Mouse (Mus musculus) neural tube, embryonic 10.5 days (tissue): ENCODE measurements at regions not wholly inside any gene's neighbourhood (a gene's known extent, or its start where the extent isn't known, plus 50 kb on each side); places are given as distances from the start of the nearest gene placed in this dataset.

Source experiments
- DNase-seq: peaks from one replicate; pipeline ENCODE4 v3.0.0-alpha.2; 2017; ENCODE audit warnings: low spot score; ENCODE audit errors: extremely low spot score

DNA sequence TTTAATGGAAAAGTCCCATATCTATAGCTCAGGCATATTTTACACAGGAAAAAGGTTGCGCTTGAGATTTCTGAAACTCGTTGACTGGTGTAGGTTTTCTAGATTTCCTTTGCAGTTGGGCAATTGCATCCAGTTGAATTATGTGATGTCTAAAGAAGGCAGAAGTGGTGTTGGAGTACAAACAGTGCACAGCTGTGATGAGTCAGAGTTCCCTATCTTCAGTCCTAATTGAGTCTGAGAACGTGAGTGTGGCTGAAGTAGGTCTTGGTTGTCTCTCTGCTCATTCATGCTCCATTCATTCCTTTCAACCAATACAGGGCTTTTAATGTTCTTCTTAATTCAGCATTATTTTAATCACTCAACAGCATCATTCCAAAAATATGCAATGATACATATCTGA is 142.9 kb upstream of the Dpyd start:
- DNase-seq = no peak

DNA sequence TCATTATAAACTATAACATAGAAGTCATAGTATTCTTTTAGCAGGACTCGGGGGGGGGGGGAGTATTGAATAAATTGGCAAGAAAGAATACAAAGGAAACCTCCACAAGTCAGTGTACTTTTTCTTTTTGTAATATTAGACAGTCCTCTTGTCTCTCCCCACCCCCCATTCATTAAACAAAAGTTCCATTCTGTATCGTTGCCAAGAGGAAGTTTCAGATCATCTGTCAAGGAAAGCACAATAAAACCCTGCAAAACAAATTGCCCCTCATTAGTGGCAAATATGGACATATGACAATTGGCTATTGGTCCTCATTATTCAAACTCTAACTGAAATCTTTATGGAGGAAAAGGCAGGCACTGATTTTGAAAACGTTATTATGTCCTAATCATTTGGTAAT is 140.2 kb upstream of the Dpyd start:
- DNase-seq = no peak

DNA sequence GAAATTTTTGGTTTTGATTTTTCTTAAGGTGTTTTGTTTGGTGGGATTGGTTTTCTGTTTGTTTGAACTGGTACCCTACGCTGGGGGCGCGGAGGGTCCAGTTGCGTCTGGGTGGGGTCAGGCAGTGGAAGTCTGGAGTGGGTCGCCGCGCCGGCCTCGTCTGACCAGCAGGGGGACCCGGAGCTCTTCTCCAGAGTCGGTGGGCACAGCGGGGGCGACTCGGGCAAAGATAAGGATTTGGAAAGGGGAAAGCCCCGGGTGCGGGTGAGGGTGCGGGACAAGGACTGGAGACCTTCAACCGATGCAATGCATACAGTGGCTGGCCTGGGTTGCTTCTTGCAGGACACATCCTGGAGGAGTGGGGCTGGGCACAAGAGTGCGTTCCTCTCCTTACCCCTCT is 136.2 kb upstream of the Dpyd start:
- peak; percentile 77 for DNase-seq

DNA sequence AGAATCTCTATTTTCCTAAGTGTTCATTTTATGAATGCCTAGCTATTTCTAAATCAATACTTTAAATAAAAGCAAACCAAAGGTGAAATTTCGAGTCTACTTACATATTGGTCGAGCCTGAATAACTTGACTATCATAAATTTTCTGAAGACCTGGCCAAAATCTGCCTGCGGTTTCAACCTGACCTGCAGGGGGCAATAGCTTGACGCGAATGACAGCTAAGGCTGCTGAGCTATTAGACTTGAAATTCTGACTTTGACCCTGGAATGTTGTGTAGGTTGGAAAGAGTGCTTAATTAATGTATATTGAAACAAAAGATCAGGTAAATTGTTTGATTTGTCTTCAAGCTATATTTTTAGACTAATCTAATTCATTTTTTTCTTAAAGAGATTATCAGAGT is 133.4 kb upstream of the Dpyd start:
- peak; percentile 59 for DNase-seq

DNA sequence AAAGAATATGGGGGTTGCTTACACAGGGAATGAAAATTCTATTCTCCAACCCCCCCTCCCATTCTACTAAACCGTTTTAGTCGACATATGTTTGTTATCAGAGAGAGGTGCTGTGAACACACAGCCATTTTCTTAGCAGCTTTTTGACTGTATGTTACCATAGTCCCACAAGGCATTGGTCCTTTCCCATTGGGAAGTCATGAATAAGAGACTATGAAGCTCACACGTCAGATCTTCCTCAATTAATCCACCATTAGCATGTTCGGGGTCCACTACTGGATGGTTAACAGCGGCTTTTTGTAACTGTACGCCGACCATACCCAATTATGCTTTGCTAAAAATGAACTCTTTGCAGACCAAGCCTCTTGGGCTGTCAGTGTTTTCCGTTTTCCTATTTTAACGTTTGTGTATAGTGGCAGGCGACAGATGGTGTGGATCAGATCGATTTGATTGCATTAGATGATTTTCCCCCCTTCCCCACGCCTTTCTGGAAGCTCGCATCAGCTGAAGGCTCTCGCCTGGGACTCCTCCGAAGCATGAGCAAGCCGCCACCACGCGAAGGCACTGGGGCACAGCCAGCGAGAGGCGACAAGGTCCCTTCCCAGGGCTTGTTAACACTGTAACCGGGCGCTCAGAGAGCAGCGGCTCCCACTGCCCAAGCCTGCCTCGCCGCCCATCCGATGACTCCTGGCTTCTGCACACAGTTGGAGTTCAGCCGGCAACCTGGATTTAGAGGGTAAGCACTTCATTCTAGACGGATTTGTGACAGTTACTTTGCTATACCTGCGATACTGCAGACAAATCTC is 131.9 kb upstream of the Dpyd start:
- peak; percentile 60 for DNase-seq

DNA sequence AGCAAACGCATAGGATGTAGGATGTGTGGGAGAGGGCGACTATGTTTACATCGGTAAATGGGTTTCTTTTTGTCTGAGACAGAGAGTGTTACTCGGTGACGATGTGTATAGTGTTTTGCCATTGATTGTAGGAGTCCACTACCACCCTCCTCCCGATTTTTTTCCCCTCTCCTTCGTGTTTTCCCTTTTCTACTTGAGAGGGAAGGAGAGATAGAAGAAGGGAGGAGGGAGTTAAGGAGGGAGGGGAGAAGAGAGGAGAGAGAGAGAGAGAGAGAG is 131.4 kb upstream of the Dpyd start:
- DNase-seq = no peak

DNA sequence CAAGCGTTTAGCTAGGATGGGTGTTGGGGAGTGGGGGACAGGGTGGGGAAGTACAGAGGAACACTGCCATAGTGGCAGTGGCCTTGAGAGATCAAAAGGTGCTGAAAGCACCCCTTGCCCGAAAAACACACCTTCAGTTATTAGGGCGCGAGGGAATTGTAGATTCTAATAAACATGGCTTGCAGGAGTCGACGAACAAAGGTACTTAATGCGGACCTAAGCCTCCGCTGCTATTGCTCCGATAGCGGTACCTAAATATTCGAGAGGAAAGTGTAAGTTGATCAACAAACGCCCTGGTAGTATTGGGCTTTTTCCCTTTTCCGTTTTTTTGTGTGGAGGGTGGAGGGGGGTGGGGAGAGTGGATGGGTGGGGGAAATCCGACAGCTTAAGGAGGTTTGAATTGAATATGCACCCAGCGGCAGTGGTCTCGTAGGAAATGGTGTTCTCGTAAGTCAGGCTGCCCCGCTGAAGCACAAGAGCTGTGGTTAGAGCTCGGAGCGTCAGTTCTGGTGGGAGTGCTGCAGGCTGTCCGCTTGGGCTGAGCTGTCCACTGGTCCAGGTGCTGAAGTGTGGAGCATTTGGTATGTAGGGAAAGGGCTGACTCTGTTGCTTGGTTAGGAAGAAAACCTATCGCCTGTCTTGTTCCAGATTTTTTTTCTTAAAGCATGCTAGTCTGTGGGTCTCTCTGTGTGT is 130.8 kb upstream of the Dpyd start:
- peak; percentile 86 for DNase-seq

DNA sequence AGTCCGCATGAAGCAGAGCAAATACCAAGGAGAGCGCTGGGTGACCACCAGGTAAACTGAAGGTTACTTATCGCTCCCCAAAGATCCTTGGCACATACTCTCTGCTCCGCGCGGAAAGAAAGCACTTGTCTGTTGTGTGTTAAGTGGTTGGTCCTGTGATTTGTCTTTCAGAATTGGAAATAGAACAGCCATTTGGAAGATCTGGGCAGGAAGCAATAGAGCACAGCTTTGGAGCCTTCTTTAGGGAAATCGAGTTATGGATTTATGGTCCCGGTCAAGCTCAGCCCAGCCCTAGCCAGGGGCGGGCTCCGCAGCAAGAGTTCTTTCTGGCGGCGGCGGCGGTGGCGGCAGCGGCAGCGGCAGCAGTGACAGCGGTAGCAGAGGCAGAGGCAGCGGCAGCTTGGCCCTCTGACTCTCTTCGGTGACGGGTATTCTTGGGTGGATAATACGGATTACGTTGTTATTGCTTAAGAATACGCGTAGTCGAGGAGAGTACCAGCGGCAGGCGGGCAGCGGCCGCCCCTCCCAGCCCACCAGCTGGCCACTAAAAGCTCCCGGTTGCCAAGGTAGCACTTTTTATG is 128.4 kb upstream of the Dpyd start:
- DNase-seq = peak; percentile 62

DNA sequence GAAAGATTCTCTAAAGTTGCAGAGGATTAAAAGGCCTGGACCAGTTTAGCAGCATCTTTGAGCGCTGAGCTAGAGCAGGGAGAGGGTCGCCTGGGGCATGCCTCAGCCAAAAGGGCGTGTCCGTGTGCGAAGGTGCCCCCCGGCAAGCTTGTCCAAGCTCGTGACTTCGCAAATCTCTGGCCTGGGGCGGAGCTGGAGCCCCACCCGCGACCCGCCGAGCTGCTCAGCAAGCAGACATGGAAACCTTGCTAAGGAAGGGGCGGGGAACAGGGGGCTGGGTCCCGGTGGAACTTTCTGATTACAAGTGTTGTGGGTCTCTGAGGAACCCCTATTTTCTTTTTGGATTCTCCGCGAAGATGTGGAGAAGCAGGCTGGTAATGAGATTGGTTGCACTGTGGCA is 127.6 kb upstream of the Dpyd start:
- DNase-seq = no peak

DNA sequence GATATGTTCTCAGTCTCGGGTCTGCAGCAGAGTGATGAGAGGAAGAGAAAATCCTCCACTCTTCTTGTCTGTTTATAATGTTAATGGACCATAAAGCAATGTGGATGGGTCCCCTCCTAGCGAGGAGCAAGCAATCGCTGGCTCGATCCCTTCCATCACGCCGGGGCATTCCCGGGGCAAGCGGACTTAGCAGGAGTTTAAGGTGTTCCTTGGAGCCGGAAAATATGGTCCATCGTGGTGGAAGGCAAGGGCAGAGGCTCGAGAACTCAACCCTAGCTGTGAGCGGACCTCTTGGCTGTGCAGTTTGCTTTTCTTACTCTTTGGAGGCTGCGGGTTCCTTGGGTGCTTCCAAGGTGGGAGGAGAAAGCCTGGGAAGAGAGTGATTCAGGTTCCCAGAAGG is 127.1 kb upstream of the Dpyd start:
- peak; percentile 38 for DNase-seq

DNA sequence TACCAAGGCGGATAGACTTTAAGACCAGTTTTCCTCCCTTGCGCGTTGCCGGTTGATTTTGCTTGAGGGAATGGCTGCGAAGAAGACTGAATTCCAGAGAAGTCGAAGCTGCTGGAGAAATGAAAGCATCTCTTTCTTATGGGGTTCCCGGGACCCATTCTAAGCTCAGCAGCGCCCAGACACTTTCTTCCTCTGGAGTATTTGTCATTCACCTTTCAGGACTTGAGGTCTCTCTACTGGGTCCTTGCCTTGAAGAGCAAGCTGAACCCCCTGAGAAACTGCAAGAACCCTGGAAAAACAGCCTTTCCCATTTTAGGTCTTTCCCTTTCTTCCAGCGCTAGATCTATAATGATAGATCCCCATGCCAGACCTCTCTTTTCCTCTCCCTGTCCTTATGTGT is 126.7 kb upstream of the Dpyd start:
- no peak for DNase-seq

DNA sequence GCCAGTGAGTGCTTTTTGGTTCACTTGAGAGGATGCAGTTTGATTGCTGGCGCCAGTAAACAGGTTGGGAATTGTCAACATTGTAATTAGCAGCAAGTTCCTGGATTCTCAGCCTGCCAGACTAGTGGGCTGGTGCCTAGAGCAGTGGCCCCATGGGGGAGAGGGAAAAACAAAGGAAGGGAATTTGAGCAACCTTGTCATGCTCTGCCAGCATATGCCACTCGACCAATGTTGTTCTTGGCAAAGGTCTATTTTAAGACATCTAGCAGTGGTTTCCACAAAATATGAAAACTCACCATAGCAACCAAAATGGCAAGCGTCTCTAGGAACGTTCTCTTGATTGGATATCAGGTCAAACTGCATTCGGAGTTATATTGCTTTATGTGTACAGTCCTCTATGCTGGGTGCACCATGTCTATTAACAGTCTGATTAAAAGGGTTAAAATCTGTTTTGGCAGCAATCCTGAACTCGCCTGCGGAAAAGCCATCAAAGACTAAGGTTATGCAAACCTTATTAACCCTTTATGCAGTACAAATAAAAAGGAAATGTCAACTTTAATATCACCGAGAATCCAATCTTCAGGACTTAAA is 118.1 kb upstream of the Dpyd start:
- DNase-seq = no peak

DNA sequence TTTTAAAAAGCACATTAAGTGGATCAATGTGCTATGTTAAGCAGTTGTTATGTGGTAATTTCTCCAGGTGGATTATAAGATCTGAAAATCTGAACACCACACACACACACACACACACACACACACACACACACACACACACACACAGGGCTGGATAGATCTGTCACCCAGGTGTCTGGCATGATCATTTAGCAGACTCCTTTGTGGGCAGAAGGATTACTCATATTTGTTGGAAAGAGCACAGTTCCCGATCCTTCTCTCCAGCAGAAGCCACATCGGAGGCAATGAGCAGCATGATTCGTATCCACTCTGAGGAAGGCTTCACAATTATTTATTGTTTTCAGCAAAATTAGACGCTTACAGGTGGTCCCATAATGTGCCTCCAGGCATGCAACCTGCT is 116.6 kb upstream of the Dpyd start:
- DNase-seq = no peak

DNA sequence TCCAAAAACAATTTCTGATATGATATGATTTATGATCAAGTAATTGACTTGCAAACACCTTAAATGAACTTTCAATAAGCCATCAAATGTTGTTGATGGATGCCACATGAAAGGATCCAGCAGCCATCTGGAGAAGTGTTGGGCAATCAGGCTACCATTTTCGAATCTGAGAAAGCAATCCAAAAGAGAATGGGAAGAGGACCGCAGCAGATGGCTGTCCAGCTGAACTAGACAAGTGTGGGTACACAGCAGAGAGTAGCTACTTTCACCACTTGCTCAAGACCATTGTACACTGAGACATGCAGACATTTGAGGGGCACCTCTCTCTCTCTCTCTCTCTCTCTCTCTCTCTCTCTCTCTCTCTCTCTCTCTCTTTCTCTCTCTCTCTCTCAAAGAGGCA is 102.3 kb upstream of the Dpyd start:
- DNase-seq = no peak

DNA sequence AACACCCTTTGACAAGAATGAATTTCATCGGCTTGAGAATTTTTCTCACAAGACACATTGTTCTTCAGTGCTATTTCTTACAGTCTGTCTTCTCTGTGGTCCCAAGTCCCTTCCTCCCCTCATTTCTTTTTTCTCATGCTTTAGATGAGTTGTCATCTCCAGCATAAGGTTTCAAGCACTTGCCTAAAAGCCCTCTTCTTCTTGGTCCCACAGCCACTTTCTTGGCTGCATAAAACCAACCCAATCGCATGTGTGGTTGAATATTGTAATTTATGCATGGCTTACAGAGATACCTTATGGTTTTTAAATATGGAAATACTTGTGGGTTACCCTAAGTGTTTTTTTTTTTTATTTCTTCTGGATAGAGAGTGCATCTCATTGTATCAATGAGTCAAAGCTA is 96.3 kb upstream of the Dpyd start:
- no peak for DNase-seq

DNA sequence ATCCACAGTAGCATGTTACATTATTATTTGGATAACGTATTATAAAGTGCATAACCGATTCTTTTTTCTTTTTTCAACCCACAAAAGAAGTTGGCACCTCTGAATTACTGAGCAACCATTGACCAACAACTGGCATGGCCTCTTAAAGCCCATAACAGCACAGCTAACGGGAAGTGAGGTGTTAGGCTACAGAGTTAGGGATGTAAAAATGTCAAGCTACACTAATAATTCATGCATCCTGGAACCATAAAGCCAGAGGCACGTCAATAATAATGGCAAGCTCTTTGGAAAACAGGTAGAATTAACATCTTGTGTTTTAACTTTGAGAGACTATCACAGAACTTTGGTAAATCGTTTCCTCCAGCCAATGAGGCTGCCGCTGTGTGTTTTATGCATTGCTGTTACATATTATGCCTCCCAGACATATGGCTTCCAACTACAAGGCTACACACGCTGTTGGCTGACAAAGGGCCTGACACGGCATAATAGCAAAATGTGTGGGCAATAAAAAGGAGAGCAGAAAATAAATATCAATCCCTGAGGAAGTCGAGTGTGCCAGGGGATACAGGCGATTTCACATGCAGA is 89.6 kb upstream of the Dpyd start:
- no peak for DNase-seq

DNA sequence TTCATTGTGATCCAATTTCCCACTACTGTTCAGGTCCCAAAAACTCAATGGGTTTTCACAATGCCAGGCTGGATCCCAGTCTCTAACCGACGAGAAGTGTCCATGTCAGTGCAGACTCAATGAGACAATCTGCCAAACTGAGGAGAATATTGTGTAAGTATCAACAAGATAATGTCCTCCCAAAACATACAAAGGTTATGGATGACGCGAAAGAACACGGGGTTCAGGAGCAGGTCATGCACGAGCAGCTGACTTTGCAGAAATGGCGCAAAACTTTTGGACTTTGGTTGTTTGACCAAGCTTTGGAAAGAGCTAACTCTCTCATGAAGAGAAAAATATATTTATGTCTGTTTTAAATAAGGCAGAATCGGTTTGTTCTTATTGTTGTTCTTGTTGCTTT is 83.9 kb upstream of the Dpyd start:
- no peak for DNase-seq

DNA sequence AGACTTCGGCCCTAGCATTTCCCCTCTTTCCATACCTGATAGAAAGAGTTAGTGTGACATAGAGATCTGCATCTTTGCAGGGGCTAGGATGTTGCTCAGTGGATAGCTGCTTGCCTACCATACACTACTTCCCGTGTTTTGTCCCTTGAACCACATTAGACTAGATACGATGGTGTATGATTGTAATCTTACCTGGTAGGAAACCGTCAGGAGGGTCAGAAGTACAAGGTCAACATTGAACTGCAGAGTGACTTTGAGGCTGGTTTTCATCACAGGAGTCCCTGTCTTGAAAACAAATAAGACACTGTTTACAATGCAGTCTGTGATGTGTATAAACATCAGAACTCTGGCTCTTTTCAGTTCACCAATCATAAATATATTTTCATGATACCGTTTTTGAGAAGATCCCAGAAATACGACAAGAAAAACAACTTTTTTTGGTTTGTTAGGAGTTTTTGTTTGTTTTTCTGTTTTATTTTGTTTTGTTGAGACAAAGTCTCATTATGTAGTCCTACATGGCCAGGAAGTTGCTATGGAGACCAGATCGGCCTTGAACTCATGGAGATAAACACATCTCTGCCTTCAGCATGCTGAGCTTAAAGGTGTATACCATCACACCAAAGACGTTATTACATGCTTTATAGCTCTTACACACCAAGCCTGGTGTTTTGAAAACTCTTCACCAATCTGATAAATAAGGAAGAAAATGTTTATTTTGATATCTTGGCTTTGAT is 81.2 kb upstream of the Dpyd start:
- DNase-seq = no peak

DNA sequence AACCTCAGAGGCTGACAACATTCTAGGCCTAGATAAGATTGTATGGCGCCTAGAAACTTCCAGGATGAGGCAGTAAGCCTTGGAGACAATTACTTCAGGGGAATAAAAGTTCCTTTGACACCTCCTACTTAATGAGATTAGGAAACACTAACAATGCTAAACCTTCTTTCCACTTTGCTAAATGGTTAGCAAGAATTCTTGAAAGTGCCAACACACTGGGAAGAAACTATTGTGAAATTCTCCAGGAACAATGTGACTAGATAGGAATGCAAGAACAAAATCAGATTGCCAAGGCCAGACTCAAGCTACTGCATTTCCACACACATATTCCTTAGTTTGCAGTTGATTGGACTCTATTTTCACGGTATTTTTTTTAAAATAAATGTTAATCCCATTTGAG is 76.0 kb upstream of the Dpyd start:
- DNase-seq = no peak

DNA sequence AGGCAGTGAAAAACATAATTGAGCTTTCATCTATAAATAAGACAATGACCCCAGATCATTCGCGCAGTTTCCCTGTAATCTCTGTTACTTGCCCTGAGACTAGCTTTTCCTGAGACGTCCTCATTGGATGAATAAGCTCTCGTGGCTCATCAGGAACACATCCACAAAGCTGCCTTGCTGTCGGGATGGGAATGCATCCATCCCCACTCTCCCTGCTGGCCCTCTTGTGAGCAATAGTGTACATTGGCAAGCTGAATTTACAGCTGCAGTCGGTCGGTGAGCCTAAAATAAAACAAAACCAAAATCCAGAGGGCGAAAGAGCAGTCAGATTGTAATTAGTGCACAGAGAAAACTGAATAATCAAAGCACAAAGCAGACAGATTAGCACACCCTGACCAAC is 74.5 kb upstream of the Dpyd start:
- no peak for DNase-seq

DNA sequence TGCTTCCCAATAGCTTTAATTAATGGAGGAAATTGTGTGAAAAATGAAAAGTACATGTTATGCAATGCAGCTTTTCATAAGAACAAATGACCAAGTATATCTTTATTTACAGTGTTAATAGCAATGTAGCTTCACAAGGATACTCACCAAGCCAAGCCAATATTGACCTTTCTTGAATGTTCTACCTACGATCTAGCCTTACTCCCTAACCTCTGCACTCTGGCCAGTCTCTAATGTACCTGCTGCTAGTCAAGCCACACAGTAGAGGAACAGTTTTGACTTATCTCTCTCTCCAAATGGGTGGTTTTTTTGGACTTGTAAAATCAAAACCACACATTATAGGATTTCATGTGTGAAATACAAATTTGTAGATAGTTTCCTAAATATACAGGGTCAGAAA is 70.8 kb upstream of the Dpyd start:
- DNase-seq = no peak

DNA sequence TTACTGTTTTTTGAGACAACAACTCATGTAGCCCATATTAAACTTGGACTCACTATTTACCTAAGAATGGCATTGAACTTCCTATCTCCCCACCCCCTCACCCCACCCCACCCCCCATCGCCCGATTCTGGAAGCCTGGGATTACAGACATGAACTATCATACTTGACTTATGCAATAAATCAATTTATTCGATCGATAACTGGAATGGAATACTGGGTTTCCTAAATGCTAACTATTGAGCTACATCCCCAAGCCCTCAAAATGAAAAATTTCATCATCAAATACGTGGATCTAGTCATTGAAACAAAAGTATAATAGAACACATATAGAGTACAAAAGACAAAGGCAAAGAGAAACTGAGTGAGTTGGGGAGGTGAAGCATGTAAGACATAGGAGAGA is 70.1 kb upstream of the Dpyd start:
- DNase-seq = no peak
